ENCODE assay signal across 13 mouse cellular contexts in genomic region chr5:105322543-105322942, GRCm38 (mm10). TPM values are rescaled to one million over a fixed set of nuclear protein-coding genes. Genes with fewer than 3 reads are reported as not detected.
DNase-seq lines count a peak whose midpoint lies in the region; ATAC-seq and TF ChIP-seq lines count a peak whose summit lies in the region.
"Had no signal": no experiment of that assay in that cellular context is flagged by ENCODE, and none has a peak within 500 bp of the region (broad histone marks: within the 10 kb centered on the region; RNA-seq: fewer than 3 reads in every experiment).

No protein-coding gene starts in this region.

- no peaks in the 10 kb centered on the region for H3K9me3 ChIP-seq in intestine, postnatal 0 days (ENCODE audit: control insufficient read depth)
- no peaks in the 10 kb centered on the region for H3K9me3 ChIP-seq in intestine, embryonic 16.5 days (ENCODE audit: control insufficient read depth, low read length)
- H3K9me3 ChIP-seq in midbrain, postnatal 0 days (ENCODE audit: low read length), result no peaks in the 10 kb centered on the region
- no peaks in the 10 kb centered on the region for H3K9me3 ChIP-seq in midbrain, embryonic 10.5 days (replicated peaks)
- no peaks in the 10 kb centered on the region for H3K9me3 ChIP-seq in stomach, postnatal 0 days (ENCODE audit: control insufficient read depth, low read length)
- H3K9me3 ChIP-seq: embryonic facial prominence, embryonic 12.5 days; limb, embryonic 15.5 days had no signal

- H3K4me3 ChIP-seq in intestine, postnatal 0 days (ENCODE audit: low read depth, low read length), result no peak overlapping the region
- no peak overlapping the region for H3K4me3 ChIP-seq in intestine, embryonic 16.5 days (ENCODE audit: low read length)
- H3K4me3 ChIP-seq in midbrain, postnatal 0 days (ENCODE audit: low read depth, low read length), result no peak overlapping the region
- H3K4me3 ChIP-seq in midbrain, embryonic 10.5 days, result no peak overlapping the region
- no peak overlapping the region for H3K4me3 ChIP-seq in stomach, postnatal 0 days (ENCODE audit: low read depth, low read length)
- H3K4me3 ChIP-seq: embryonic facial prominence, embryonic 12.5 days; limb, embryonic 15.5 days had no signal

- no peak overlapping the region for H3K4me2 ChIP-seq in intestine, postnatal 0 days (replicated peaks; ENCODE audit: low read depth)
- H3K4me2 ChIP-seq in intestine, embryonic 16.5 days (ENCODE audit: low read depth, low read length), result no peak overlapping the region
- H3K4me2 ChIP-seq in midbrain, postnatal 0 days (ENCODE audit: low read depth, low read length, poor library complexity, severe bottlenecking), result no peak overlapping the region
- no peak overlapping the region for H3K4me2 ChIP-seq in stomach, postnatal 0 days (replicated peaks; ENCODE audit: low read depth)
- H3K4me2 ChIP-seq: embryonic facial prominence, embryonic 12.5 days; limb, embryonic 15.5 days had no signal

- 62% methylated on average over 2 of the region's 2 CpGs for WGBS in intestine, postnatal 0 days
- WGBS in intestine, embryonic 16.5 days, result 70% methylated on average over 2 of the region's 2 CpGs
- WGBS in midbrain, postnatal 0 days, result 72% methylated on average over 2 of the region's 2 CpGs
- 63% methylated on average over 2 of the region's 2 CpGs for WGBS in midbrain, embryonic 10.5 days
- WGBS in stomach, postnatal 0 days, result 57% methylated on average over 2 of the region's 2 CpGs

- no peak overlapping the region for H3K27ac ChIP-seq in intestine, postnatal 0 days (ENCODE audit: low read depth, low read length)
- no peak overlapping the region for H3K27ac ChIP-seq in intestine, embryonic 16.5 days (ENCODE audit: low read length)
- no peak overlapping the region for H3K27ac ChIP-seq in midbrain, postnatal 0 days (ENCODE audit: low read depth, low read length)
- no peak overlapping the region for H3K27ac ChIP-seq in midbrain, embryonic 10.5 days (replicated peaks)
- H3K27ac ChIP-seq in stomach, postnatal 0 days (replicated peaks), result no peak overlapping the region
- H3K27ac ChIP-seq: embryonic facial prominence, embryonic 12.5 days; limb, embryonic 15.5 days had no signal

- no peaks in the 10 kb centered on the region for H3K4me1 ChIP-seq in intestine, postnatal 0 days (replicated peaks; ENCODE audit: control insufficient read depth, insufficient read depth, low read length)
- no peaks in the 10 kb centered on the region for H3K4me1 ChIP-seq in intestine, embryonic 16.5 days (ENCODE audit: control insufficient read depth, insufficient read depth, low read length)
- H3K4me1 ChIP-seq in midbrain, postnatal 0 days (ENCODE audit: insufficient read depth, low read length), result no peaks in the 10 kb centered on the region
- H3K4me1 ChIP-seq in midbrain, embryonic 10.5 days, result no peaks in the 10 kb centered on the region
- no peaks in the 10 kb centered on the region for H3K4me1 ChIP-seq in stomach, postnatal 0 days (replicated peaks; ENCODE audit: control insufficient read depth, insufficient read depth)
- H3K4me1 ChIP-seq: embryonic facial prominence, embryonic 12.5 days; limb, embryonic 15.5 days had no signal

- peak; percentile 9 to 21 for DNase-seq in cerebellum, adult 18-20 months
- no peak for DNase-seq in cerebellum, adult 11 months
- DNase-seq in midbrain, postnatal 0 days (ENCODE audit: low spot score), result peak; percentile 52
- DNase-seq in midbrain, embryonic 10.5 days (ENCODE audit: low spot score), result no peak
- DNase-seq in stomach, postnatal 0 days (ENCODE audit: low spot score), result no peak
- no peak for DNase-seq in spleen, postnatal 4 days (ENCODE audit: low spot score in 2 of 2)
- DNase-seq: adrenal gland, adult 8-10 months; gastrocnemius, postnatal 25 days had no signal

- no peak for TF ChIP-seq EP300 in stomach, postnatal 0 days (optimal IDR thresholded peaks at IDR 0.05)

- H3K27me3 ChIP-seq in intestine, postnatal 0 days (replicated peaks; ENCODE audit: control insufficient read depth, insufficient read depth, low read length), result no peaks in the 10 kb centered on the region
- H3K27me3 ChIP-seq in intestine, embryonic 16.5 days (replicated peaks; ENCODE audit: control insufficient read depth, insufficient read depth, low read length), result no peaks in the 10 kb centered on the region
- H3K27me3 ChIP-seq in midbrain, postnatal 0 days (ENCODE audit: insufficient read depth, low read length), result no peaks in the 10 kb centered on the region
- no peaks in the 10 kb centered on the region for H3K27me3 ChIP-seq in midbrain, embryonic 10.5 days (ENCODE audit: low read depth, poor library complexity, severe bottlenecking)
- H3K27me3 ChIP-seq in stomach, postnatal 0 days (ENCODE audit: control insufficient read depth, insufficient read depth, low read length), result no peaks in the 10 kb centered on the region
- H3K27me3 ChIP-seq: embryonic facial prominence, embryonic 12.5 days; limb, embryonic 15.5 days had no signal

- no peaks in the 10 kb centered on the region for H3K36me3 ChIP-seq in intestine, postnatal 0 days (ENCODE audit: control insufficient read depth, insufficient read depth)
- no peaks in the 10 kb centered on the region for H3K36me3 ChIP-seq in intestine, embryonic 16.5 days (ENCODE audit: control insufficient read depth, insufficient read depth, low read length)
- H3K36me3 ChIP-seq in midbrain, postnatal 0 days (ENCODE audit: insufficient read depth, low read length), result no peaks in the 10 kb centered on the region
- no peaks in the 10 kb centered on the region for H3K36me3 ChIP-seq in midbrain, embryonic 10.5 days
- H3K36me3 ChIP-seq in stomach, postnatal 0 days (ENCODE audit: control insufficient read depth, insufficient read depth, low read length), result no peaks in the 10 kb centered on the region
- H3K36me3 ChIP-seq: embryonic facial prominence, embryonic 12.5 days; limb, embryonic 15.5 days had no signal

- no peak for ATAC-seq in intestine, postnatal 0 days
- ATAC-seq in intestine, embryonic 16.5 days, result no peak
- ATAC-seq in midbrain, postnatal 0 days (ENCODE audit: low FRiP score), result no peak
- no peak for ATAC-seq in stomach, postnatal 0 days (ENCODE audit: low FRiP score, low TSS enrichment)

- H3K9ac ChIP-seq in intestine, postnatal 0 days (ENCODE audit: low read depth, low read length), result no peak overlapping the region
- no peak overlapping the region for H3K9ac ChIP-seq in intestine, embryonic 16.5 days (ENCODE audit: low read depth, low read length)
- H3K9ac ChIP-seq in midbrain, postnatal 0 days (replicated peaks; ENCODE audit: low read length, poor library complexity, severe bottlenecking), result no peak overlapping the region
- H3K9ac ChIP-seq in stomach, postnatal 0 days (ENCODE audit: low read length), result no peak overlapping the region
- H3K9ac ChIP-seq: embryonic facial prominence, embryonic 12.5 days; limb, embryonic 15.5 days had no signal

- peak; percentile 61 for TF ChIP-seq CTCF in intestine, postnatal 0 days (IDR thresholded peaks at IDR 0.05; ENCODE audit: low read depth)
- TF ChIP-seq CTCF in midbrain, postnatal 0 days (IDR thresholded peaks at IDR 0.05), result peak; percentile 77
- TF ChIP-seq CTCF in stomach, postnatal 0 days (IDR thresholded peaks at IDR 0.05; ENCODE audit: low read depth), result peak; percentile 70

RNA-seq across cellular contexts. Expression of gene Gbp6, which starts 29.0 kb away (rescaled TPM):
- polyA plus RNA-seq in intestine, postnatal 0 days (2015; fragmentation: Nextera tagmentation; extraction: Ambion mirVana), result 1.8 and 1.9 TPM in 2 replicates
- 1.1 and 1.4 TPM in 2 replicates for polyA plus RNA-seq in intestine, embryonic 16.5 days (2015; fragmentation: Nextera tagmentation; extraction: Ambion mirVana)
- 1.8 and 3.5 TPM in 2 replicates for total RNA-seq in midbrain, postnatal 0 days (2014; rRNA removed)
- polyA plus RNA-seq in midbrain, postnatal 0 days (2015; fragmentation: Nextera tagmentation; extraction: Ambion mirVana), result 1.7 and 2.0 TPM in 2 replicates
- 0.17 and 0.30 TPM in 2 replicates for polyA plus RNA-seq in midbrain, embryonic 10.5 days (2016; fragmentation: Nextera tagmentation; extraction: Ambion mirVana)
- polyA plus RNA-seq in stomach, postnatal 0 days (2015; fragmentation: Nextera tagmentation; extraction: Ambion mirVana), result 1.4 and 1.5 TPM in 2 replicates

RNA-seq across cellular contexts. Expression of gene Gm43302, which starts 29.0 kb away (rescaled TPM):
- not detected in 2 replicates for polyA plus RNA-seq in intestine, postnatal 0 days (2015; fragmentation: Nextera tagmentation; extraction: Ambion mirVana)
- polyA plus RNA-seq in intestine, embryonic 16.5 days (2015; fragmentation: Nextera tagmentation; extraction: Ambion mirVana), result 0.09 TPM in 1 of 2 replicates, not detected in the other
- total RNA-seq in midbrain, postnatal 0 days (2014; rRNA removed), result 0.60 and 1.9 TPM in 2 replicates
- polyA plus RNA-seq in midbrain, postnatal 0 days (2015; fragmentation: Nextera tagmentation; extraction: Ambion mirVana), result not detected in 2 replicates
- 0.10 TPM in 1 of 2 replicates, not detected in the other for polyA plus RNA-seq in midbrain, embryonic 10.5 days (2016; fragmentation: Nextera tagmentation; extraction: Ambion mirVana)
- polyA plus RNA-seq in stomach, postnatal 0 days (2015; fragmentation: Nextera tagmentation; extraction: Ambion mirVana), result 0.02 TPM in 1 of 2 replicates, not detected in the other
- polyA plus RNA-seq: embryonic facial prominence, embryonic 12.5 days; intestine, embryonic 14.5 days; limb, embryonic 15.5 days had no signal

Comparison
In these comparisons a context has a peak if more than half of its experiments do, and no peak if none do; other contexts are left out.
1. DNase-seq: peak in cerebellum, adult 18-20 months (2 of 2) and midbrain, postnatal 0 days (single experiment); none in cerebellum, adult 11 months (single experiment), midbrain, embryonic 10.5 days (single experiment), stomach, postnatal 0 days (single experiment) and spleen, postnatal 4 days (0 of 2).
2. Peak in every context shown above with its lines, with median percentiles within 50 percentile points of each other: CTCF ChIP-seq.